Mouse (Mus musculus): ENCODE data around the gene Tlk2. TPM values are rescaled to one million over a fixed set of nuclear protein-coding genes. Genes with fewer than 3 reads are reported as not detected.

Gene Tlk2
- polyA plus RNA-seq, 1 experiment from 2014 or later: 22.5 TPM

DNA sequence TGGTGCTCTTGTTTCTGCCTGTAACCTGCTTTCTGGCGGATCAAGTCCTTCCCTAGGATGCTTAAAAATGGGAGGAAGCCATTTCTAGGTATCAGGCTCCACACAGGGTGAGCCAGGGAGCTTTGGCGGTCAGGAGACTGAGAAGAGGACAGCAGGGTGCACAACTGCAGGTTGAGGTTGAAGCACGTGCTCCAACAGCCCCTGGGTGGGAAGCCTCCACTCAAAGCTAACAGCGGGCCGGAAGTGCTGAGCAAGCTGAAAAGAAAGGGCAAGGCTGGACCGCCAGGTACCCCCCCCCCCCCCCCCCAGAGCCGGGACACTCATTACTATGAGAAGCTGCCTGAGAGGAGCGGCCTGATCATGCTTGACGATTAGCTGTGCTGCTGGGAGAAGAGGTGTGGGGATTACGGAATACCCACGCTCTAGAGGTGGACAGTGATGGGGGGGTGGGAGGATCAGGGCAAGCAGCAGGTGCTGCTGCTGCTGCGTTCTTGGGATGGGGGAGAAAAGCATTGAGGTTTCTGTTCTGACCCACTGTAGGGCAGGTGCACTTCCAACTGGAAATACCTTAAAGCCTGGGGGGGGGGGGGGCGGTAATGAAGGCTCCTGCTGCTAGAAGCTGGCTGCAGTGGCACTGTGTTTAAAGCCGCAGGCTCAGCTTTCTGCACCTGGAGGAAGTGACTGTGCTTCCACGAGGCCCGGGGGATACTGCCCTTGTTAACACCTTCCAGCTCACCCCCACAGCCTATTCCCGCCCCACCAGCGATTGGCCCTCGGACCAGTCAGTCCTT is 27.2 kb upstream of the Tlk2 start:
- no peak for ATAC-seq (ENCODE audit: low read depth)
- H3K9me3 ChIP-seq: no peaks in the 10 kb centered on the region
- H3K4me2 ChIP-seq: peak overlapping the region; percentile 24
- no peaks in the 10 kb centered on the region for H3K27me3 ChIP-seq
- no peak overlapping the region for H3K4me3 ChIP-seq
- peaks cover 21% of the 10 kb centered on the region for H3K4me1 ChIP-seq (replicated peaks)
- H3K27ac ChIP-seq (replicated peaks): no peak overlapping the region
- peak overlapping the region; percentile 8; the same call in 1 of the 2 replicates for H3K9ac ChIP-seq
- H3K36me3 ChIP-seq: no peaks in the 10 kb centered on the region
- WGBS: 24% methylated on average over 18 of the region's 19 CpGs

DNA sequence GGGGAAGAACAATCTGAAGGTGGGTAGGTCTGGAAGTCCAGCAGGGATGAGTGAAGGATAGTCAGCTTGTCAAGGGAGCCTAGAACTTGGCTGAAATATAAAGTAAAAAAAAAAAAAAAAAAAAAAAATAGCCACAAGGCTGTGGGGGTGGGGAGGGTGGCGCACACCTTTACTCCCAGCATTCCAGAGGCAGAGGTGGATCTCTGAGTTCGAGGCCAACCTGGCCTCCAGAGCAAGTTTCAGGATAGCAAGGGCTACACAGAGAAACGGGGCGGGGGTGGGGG is 26.6 kb upstream of the Tlk2 start:
- 61% methylated on average over 4 of the region's 4 CpGs for WGBS
- no peaks in the 10 kb centered on the region for H3K9me3 ChIP-seq
- no peaks in the 10 kb centered on the region for H3K36me3 ChIP-seq
- H3K4me1 ChIP-seq (replicated peaks): peaks cover 21% of the 10 kb centered on the region
- no peak overlapping the region for H3K4me3 ChIP-seq
- peak overlapping the region; percentile 24 for H3K4me2 ChIP-seq
- H3K27ac ChIP-seq (replicated peaks): no peak overlapping the region
- no peaks in the 10 kb centered on the region for H3K27me3 ChIP-seq
- no peak overlapping the region for H3K9ac ChIP-seq
- ATAC-seq (ENCODE audit: low read depth): no peak

DNA sequence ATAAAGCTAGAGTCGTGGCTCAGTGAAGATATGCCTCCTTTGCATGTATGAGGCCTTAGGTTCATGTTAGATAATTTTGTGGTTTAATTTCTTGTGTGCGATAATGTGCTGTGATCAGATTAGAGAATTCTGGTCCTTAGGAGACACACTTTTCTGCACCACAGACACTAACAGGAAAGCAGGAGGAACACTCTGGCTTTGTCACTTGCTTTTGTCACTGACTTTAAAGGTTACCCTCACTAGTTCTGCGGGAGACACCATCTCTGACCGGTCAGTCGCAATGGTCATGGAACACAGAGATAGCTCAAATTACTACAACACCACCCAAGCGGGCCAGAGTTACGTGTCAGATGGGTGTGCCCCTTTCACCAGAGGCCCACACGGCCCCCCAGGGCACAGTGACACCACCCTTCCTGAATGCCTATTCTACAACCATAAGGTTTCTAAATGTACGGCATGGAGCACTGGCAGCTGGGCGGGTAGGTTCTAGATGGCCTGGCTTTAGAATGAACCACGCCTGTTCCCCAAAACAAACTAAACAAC is 26.2 kb upstream of the Tlk2 start:
- Histone ChIP-seq H3K36me3 (no peaks in the 10 kb centered on the region), H3K27ac (replicated peaks) (no peak overlapping the region), H3K4me3 (no peak overlapping the region), H3K4me1 (replicated peaks) (peaks cover 21% of the 10 kb centered on the region), H3K9ac (no peak overlapping the region), H3K27me3 (no peaks in the 10 kb centered on the region), H3K9me3 (no peaks in the 10 kb centered on the region), H3K4me2 (no peak overlapping the region)
- WGBS: 85% methylated on average over 11 of the region's 11 CpGs
- no peak for ATAC-seq (ENCODE audit: low read depth)

DNA sequence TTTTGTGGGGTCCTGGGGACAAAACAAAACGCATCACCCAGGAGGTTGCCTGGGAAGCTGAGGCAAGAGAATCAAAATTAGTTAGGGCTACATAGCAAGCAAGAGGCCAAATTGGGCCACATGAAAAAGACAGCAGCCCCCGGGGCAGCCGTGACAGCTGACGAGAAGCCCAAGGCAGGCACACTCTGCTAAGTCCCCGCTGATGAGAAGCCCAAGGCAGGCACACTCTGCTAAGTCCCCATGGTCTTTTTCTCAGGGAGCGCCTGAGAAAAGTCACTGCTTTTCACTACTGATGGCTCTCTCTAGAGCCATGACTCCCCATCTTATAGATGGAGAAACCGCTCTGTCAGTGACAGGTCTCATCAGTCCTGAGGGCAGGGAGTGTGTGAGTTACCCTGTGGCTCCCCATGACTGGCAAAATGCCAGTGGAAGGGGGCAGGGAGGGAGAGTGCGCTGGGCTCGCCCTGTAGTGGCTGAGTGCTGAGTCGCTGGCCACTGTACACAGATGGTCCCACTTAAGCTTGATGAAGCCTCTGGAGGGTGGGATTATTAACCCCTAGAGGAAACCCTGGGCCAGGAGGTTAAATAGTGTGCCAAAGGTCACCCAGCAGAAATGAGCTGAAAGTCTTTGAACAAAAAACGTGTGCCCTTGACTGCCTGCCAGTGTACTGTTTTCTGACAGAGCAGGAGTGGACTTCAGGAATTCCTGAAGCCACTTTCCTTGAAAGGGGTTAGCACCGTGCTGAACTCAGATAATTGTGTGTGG is 25.4 kb upstream of the Tlk2 start:
- peak; percentile 67; the same call in 1 of the 2 replicates for ATAC-seq (ENCODE audit: low read depth)
- Histone ChIP-seq H3K27me3 (no peaks in the 10 kb centered on the region), H3K4me1 (replicated peaks) (peaks cover 21% of the 10 kb centered on the region), H3K36me3 (no peaks in the 10 kb centered on the region), H3K4me2 (no peak overlapping the region), H3K27ac (replicated peaks) (no peak overlapping the region), H3K4me3 (no peak overlapping the region), H3K9ac (no peak overlapping the region), H3K9me3 (no peaks in the 10 kb centered on the region)
- WGBS: 31% methylated on average over 12 of the region's 12 CpGs

DNA sequence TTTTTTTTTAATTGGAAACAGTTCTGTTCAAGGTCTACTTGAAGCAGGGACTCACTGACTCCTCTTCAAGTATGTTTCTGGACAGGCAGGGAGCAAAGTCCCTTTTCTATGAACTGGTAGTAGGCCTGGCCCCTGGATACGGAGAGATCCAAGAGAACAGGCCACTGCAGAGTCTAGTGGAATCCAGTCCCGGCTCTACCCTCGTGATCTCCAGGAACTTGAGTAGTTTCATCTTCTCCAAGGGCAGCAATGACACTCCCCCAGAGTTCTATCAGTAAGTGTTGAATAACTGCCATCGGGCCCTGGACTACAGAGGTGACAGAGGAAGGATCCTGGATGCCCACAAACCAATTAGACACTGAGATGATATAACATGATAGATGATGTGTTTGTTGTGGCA is 22.7 kb upstream of the Tlk2 start:
- H3K4me2 ChIP-seq: no peak overlapping the region
- H3K4me3 ChIP-seq: no peak overlapping the region
- no peaks in the 10 kb centered on the region for H3K27me3 ChIP-seq
- H3K9me3 ChIP-seq: no peaks in the 10 kb centered on the region
- no peak overlapping the region for H3K27ac ChIP-seq (replicated peaks)
- WGBS: 91% methylated on average over 4 of the region's 4 CpGs
- H3K4me1 ChIP-seq (replicated peaks): peaks cover 21% of the 10 kb centered on the region
- H3K36me3 ChIP-seq: no peaks in the 10 kb centered on the region
- no peak overlapping the region for H3K9ac ChIP-seq
- ATAC-seq (ENCODE audit: low read depth): no peak

DNA sequence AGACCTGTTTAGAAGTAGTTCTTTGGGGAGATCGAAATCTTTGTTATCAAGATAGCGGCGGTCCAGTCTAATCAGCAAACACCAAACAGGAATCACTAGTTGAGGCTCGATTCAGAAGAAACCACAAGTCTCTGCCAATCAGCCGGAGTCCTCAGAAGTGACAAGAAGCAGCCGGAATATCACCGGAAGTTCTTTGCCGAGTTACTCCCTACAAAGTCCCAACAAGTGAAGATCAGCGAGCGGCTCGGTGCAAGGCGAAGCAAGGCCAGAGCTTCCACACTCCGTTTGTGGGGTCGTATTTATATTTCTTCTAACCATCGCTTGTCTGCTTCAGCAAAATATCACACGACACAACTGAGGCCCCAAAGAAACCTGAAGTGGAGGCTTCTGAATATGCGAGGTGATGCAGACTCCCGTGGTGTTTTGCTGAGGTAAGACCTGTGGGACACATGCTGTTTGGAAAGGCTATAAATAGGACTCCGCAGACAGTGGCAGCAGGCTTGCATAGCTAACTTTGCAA is 21.8 kb upstream of the Tlk2 start:
- Histone ChIP-seq H3K4me2 (no peak overlapping the region), H3K27ac (replicated peaks) (no peak overlapping the region), H3K9ac (no peak overlapping the region), H3K4me1 (replicated peaks) (peaks cover 13% of the 10 kb centered on the region), H3K9me3 (no peaks in the 10 kb centered on the region), H3K4me3 (no peak overlapping the region), H3K27me3 (no peaks in the 10 kb centered on the region), H3K36me3 (no peaks in the 10 kb centered on the region)
- ATAC-seq (ENCODE audit: low read depth): no peak
- WGBS: 88% methylated on average over 19 of the region's 19 CpGs

DNA sequence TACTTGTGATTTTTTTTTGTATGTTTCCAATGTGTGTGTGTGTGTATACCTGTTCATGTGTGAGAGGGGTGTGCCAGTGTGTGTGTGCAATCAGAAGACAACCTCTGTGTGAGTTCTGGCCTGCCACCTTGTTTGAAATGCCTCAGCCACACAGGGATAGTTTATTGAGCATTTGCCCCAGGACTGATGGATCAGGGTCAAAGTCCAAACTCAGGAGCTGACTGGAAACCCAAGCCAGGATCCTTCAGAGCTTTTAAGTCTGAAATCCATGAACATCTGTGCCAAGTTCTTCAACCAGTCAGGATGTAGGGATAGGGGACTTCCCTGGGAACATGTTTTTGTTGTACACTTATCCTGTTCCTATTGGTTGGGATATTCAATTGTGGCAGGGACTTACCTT is 20.6 kb upstream of the Tlk2 start:
- Histone ChIP-seq H3K9me3 (0 out of 2 replicates have a peak, but pooled peaks cover 4% of the 10 kb centered on the region), H3K4me1 (replicated peaks) (peaks cover 10% of the 10 kb centered on the region), H3K36me3 (no peaks in the 10 kb centered on the region), H3K9ac (no peak overlapping the region), H3K27me3 (no peaks in the 10 kb centered on the region), H3K4me2 (no peak overlapping the region), H3K4me3 (no peak overlapping the region), H3K27ac (replicated peaks) (no peak overlapping the region)
- ATAC-seq (ENCODE audit: low read depth): no peak

DNA sequence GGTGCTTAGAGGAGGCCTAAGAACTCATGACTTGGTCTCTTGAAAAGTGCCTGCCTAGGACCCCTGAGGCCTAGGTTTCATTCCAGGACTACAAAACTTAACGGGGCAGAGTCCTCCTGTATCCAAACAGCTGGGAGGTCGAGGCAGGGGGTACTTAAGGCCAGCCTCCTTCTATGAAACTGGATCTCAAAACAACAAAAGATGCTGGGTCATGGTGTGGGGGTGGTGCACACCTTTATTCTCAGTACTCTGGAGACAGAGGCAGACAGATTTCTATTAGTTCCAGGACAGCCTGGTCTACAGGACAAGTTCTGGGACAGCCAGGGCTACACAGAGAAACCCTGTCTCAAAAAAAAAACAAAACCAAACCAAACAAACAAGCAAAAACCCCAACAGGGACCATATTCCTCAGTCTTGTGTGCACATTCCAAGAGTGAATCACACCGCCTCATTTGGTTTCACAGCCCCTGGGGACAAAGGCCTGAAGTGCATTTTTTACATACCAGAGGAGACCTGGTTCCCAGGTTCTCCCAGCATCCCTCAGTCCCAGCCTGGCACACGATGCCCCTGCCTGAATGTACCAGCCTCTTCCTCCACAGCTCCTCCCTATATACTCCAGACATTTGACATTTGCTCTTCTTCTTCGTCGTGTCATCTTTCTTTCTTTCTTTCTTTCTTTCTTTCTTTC is 18.8 kb upstream of the Tlk2 start:
- 61% methylated on average over 6 of the region's 6 CpGs for WGBS
- no peak for ATAC-seq (ENCODE audit: low read depth)
- Histone ChIP-seq H3K9ac (no peak overlapping the region), H3K4me3 (no peak overlapping the region), H3K4me1 (replicated peaks) (no peaks in the 10 kb centered on the region), H3K27me3 (no peaks in the 10 kb centered on the region), H3K9me3 (peaks cover 12% of the 10 kb centered on the region; the same call in 1 of the 2 replicates), H3K27ac (replicated peaks) (no peak overlapping the region), H3K36me3 (no peaks in the 10 kb centered on the region), H3K4me2 (no peak overlapping the region)

DNA sequence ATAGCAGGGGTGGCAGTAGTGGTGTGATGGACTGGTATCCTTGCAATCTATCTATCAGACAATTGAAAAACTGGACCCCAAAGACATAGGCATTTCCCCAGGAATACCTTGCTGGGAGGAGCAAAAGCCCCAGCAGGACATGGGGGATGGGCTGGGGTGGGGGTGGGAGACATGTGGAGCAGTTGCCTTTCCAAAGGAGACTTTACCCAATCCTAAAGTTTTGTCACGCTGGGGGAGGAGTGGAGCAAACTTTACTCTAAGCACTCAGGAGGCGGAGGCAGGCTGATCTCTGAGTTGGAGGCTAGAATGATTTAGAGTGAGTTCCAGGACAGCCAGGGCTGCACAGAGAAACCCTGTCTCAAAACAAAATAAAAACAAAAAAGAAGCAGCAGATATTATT is 17.2 kb upstream of the Tlk2 start:
- H3K4me3 ChIP-seq: no peak overlapping the region
- H3K4me2 ChIP-seq: no peak overlapping the region
- no peak overlapping the region for H3K27ac ChIP-seq (replicated peaks)
- H3K27me3 ChIP-seq: no peaks in the 10 kb centered on the region
- WGBS: 86% methylated on average over 2 of the region's 2 CpGs
- peaks cover 23% of the 10 kb centered on the region for H3K9me3 ChIP-seq
- ATAC-seq (ENCODE audit: low read depth): no peak
- no peaks in the 10 kb centered on the region for H3K4me1 ChIP-seq (replicated peaks)
- H3K36me3 ChIP-seq: no peaks in the 10 kb centered on the region
- H3K9ac ChIP-seq: no peak overlapping the region

DNA sequence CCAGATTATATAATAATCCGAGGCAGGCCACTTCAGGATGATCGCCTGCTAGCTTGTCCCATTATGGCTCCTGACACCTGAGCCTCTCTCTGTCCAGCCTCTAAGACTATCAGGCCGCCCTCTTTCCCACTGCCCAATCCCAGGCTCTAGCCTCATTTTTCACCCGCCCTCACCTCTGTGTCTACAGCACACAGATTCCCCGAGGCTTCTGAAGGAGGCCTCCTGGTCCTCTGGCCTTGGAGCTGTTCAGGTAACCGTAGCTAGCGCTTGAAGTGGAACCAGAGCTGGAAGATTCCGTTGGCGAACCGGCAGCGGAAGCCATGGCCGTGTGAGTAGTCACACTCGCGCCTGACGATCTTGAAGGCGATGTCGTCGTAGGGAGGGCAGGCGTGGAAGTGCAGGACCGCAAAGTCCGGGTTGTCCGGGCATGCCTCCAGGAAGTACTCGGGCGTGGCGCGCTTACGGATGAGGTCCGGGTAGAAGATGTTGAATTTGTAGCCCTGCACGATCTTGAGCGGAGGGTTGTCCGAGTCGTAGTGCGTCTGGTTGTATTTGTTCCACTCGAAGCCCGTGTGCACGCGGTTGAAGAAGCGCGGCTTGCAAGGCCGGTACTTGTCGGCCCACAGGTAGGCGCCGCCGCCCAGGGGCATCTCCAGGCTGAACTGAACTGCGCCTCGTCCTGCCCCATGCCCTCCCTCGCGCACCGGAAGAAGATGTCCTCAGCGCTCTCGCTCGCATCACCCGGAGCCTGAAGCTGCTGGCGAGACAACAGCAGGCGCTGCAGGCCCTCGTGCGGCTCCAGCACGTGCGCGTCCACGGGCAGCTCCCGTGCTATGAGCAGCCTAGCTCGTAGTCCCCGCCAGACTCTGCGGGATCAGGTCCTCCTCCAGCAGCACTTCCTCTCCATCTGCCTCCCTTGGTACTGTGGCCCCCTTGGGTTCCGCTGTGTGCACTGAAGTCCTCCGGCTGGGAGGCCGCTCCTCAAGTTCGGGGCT is 13.8 kb upstream of the Tlk2 start:
- Histone ChIP-seq H3K27ac (replicated peaks) (no peak overlapping the region), H3K4me3 (no peak overlapping the region), H3K27me3 (no peaks in the 10 kb centered on the region), H3K9me3 (peaks cover 23% of the 10 kb centered on the region), H3K4me2 (no peak overlapping the region), H3K36me3 (no peaks in the 10 kb centered on the region), H3K4me1 (replicated peaks) (no peaks in the 10 kb centered on the region), H3K9ac (no peak overlapping the region)
- no peak for ATAC-seq (ENCODE audit: low read depth)
- 83% methylated on average over 69 of the region's 69 CpGs for WGBS

DNA sequence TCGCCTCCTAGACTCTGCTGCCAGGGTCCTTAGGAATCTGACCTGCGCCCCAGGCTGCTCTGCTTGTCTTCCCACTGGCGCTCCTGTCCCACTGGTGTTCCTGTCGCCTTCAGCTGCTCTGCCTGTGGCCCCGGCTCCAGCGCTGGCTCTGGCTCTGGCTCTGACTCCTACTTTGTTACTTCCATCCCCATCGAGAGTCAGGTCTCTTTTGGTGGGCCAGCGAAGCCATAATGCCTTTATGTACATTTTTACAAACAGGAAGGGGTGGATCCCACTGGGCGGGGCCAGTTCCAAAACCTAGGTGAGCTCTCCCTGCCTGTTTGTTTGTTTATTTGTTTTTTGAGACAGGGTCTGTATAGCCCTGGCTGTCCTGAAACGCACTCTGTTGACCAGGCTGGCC is 11.8 kb upstream of the Tlk2 start:
- Histone ChIP-seq H3K4me2 (no peak overlapping the region), H3K27me3 (no peaks in the 10 kb centered on the region), H3K27ac (replicated peaks) (no peak overlapping the region), H3K36me3 (no peaks in the 10 kb centered on the region), H3K9ac (no peak overlapping the region), H3K9me3 (peaks cover 23% of the 10 kb centered on the region), H3K4me1 (replicated peaks) (no peaks in the 10 kb centered on the region), H3K4me3 (no peak overlapping the region)
- 90% methylated on average over 10 of the region's 10 CpGs for WGBS
- no peak for ATAC-seq (ENCODE audit: low read depth)

All from neural tube, embryonic 13.5 days (tissue).